Mouse (Mus musculus) limb, embryonic 15.5 days (tissue): ENCODE measurements around the gene Laptm5. TPM values are rescaled to one million over a fixed set of nuclear protein-coding genes. Genes with fewer than 3 reads are reported as not detected.

ENCODE experiments used
- ATAC-seq: fragments of 200-750 bp; cut with Nextera tagmentation; 2 replicates; pipeline ENCODE4 v1.8.0; 2017; ENCODE audit warnings: low read depth, moderate TSS enrichment; ENCODE audit not compliant: insufficient number of reproducible peaks, low FRiP score, low TSS enrichment
- H3K27ac ChIP-seq: fragments of 300-500 bp; sonication (generic); 2 replicates; pipeline ENCODE4 v1.5.1; 2015; ENCODE audit warnings: moderate library complexity, mild to moderate bottlenecking, inconsistent platforms
- H3K27me3 ChIP-seq: fragments of 300-500 bp; sonication (generic); 2 replicates; pipeline ENCODE4 v1.6.1; 2015; ENCODE audit warnings: inconsistent platforms
- H3K36me3 ChIP-seq: fragments of 300-500 bp; sonication (generic); 2 replicates; pipeline ENCODE4 v1.6.1; 2015; ENCODE audit warnings: inconsistent platforms
- H3K4me1 ChIP-seq: fragments of 300-500 bp; sonication (generic); 2 replicates; pipeline ENCODE4 v1.6.1; 2015; ENCODE audit warnings: inconsistent platforms
- H3K4me2 ChIP-seq: fragments of 300-500 bp; sonication (generic); 2 replicates; pipeline ENCODE4 v1.6.1; 2015; ENCODE audit warnings: mild to moderate bottlenecking, inconsistent platforms
- H3K4me3 ChIP-seq: fragments of 300-500 bp; sonication (generic); 2 replicates; pipeline ENCODE4 v1.5.1; 2015; ENCODE audit warnings: mild to moderate bottlenecking, inconsistent platforms
- H3K9ac ChIP-seq: fragments of 300-500 bp; sonication (generic); 2 replicates; pipeline ENCODE4 v1.6.1; 2015; ENCODE audit warnings: inconsistent platforms
- H3K9me3 ChIP-seq: fragments of 300-500 bp; sonication (generic); 2 replicates; pipeline ENCODE4 v1.6.1; 2016; ENCODE audit warnings: inconsistent platforms
- WGBS: fragments of 180-500 bp; shearing (Covaris S2); methylation state at CpG from one replicate; pipeline ENCODE4 v1.1.7; 2015; 5-methylcytosine and 5-hydroxymethylcytosine counted together
- polyA plus RNA-seq: library from polyadenylated mRNA; unstranded; fragments of >200 nt; fragmentation: Nextera tagmentation; extraction: Ambion mirVana; gene quantifications from 2 replicates; pipeline ENCODE4 v1.2.1, GENCODE M21; 2015

Laptm5 gene
- polyA plus RNA-seq, 1 experiment from 2014 or later = 59.7 TPM

GRCm38 (mm10) chr4:130914527-130914926 is 1.6 kb downstream of the Laptm5 start:
- Histone ChIP-seq H3K4me1 (peaks cover 17% of the 10 kb centered on the region; the same call in 1 of the 2 replicates), H3K9ac (no peak overlapping the region), H3K27me3 (no peaks in the 10 kb centered on the region), H3K4me3 (no peak overlapping the region), H3K36me3 (no peaks in the 10 kb centered on the region), H3K4me2 (no peak overlapping the region), H3K27ac (no peak overlapping the region), H3K9me3 (no peaks in the 10 kb centered on the region)
- 77% methylated on average over 7 of the region's 7 CpGs for WGBS
- ATAC-seq = no peak

GRCm38 (mm10) chr4:130915006-130915667 is 2.2 kb downstream of the Laptm5 start:
- H3K4me3 ChIP-seq = no peak overlapping the region
- H3K4me2 ChIP-seq = no peak overlapping the region
- H3K4me1 ChIP-seq = peaks cover 17% of the 10 kb centered on the region; the same call in 1 of the 2 replicates
- WGBS = 64% methylated on average over 12 of the region's 12 CpGs
- no peak overlapping the region for H3K27ac ChIP-seq
- H3K27me3 ChIP-seq = no peaks in the 10 kb centered on the region
- no peak overlapping the region for H3K9ac ChIP-seq
- no peaks in the 10 kb centered on the region for H3K36me3 ChIP-seq
- no peak for ATAC-seq
- no peaks in the 10 kb centered on the region for H3K9me3 ChIP-seq

GRCm38 (mm10) chr4:130915668-130916035 is 2.7 kb downstream of the Laptm5 start:
- Histone ChIP-seq H3K4me3 (no peak overlapping the region), H3K9me3 (no peaks in the 10 kb centered on the region), H3K9ac (no peak overlapping the region), H3K27ac (no peak overlapping the region), H3K27me3 (no peaks in the 10 kb centered on the region), H3K4me2 (no peak overlapping the region), H3K36me3 (no peaks in the 10 kb centered on the region), H3K4me1 (peaks cover 17% of the 10 kb centered on the region; the same call in 1 of the 2 replicates)
- 38% methylated on average over 7 of the region's 7 CpGs for WGBS
- no peak for ATAC-seq

- Histone ChIP-seq H3K4me2 (no peak overlapping the region), H3K4me3 (no peak overlapping the region), H3K9me3 (no peaks in the 10 kb centered on the region), H3K4me1 (peaks cover 24% of the 10 kb centered on the region), H3K36me3 (no peaks in the 10 kb centered on the region), H3K27me3 (no peaks in the 10 kb centered on the region), H3K9ac (no peak overlapping the region), H3K27ac (no peak overlapping the region)
- no peak for ATAC-seq
- WGBS = 82% methylated on average over 7 of the region's 7 CpGs
Measured at GRCm38 (mm10) chr4:130916639-130917038, 3.7 kb downstream of the Laptm5 start.

GRCm38 (mm10) chr4:130917564-130917963 is 4.6 kb downstream of the Laptm5 start:
- Histone ChIP-seq H3K9ac (no peak overlapping the region), H3K27me3 (no peaks in the 10 kb centered on the region), H3K4me2 (no peak overlapping the region), H3K36me3 (no peaks in the 10 kb centered on the region), H3K27ac (no peak overlapping the region), H3K9me3 (no peaks in the 10 kb centered on the region), H3K4me1 (peaks cover 24% of the 10 kb centered on the region), H3K4me3 (no peak overlapping the region)
- ATAC-seq = no peak
- WGBS = 70% methylated on average over 4 of the region's 4 CpGs

- Histone ChIP-seq H3K9me3 (no peaks in the 10 kb centered on the region), H3K27me3 (no peaks in the 10 kb centered on the region), H3K4me2 (no peak overlapping the region), H3K36me3 (no peaks in the 10 kb centered on the region), H3K4me1 (peaks cover 20% of the 10 kb centered on the region), H3K4me3 (no peak overlapping the region), H3K27ac (no peak overlapping the region), H3K9ac (no peak overlapping the region)
- 69% methylated on average over 10 of the region's 10 CpGs for WGBS
- ATAC-seq = no peak
Measured at GRCm38 (mm10) chr4:130918805-130919749, 6.2 kb downstream of the Laptm5 start.

- ATAC-seq = no peak
- Histone ChIP-seq H3K9me3 (no peaks in the 10 kb centered on the region), H3K4me2 (no peak overlapping the region), H3K27ac (no peak overlapping the region), H3K9ac (no peak overlapping the region), H3K4me3 (no peak overlapping the region), H3K36me3 (no peaks in the 10 kb centered on the region), H3K27me3 (no peaks in the 10 kb centered on the region), H3K4me1 (peaks cover 19% of the 10 kb centered on the region)
- 66% methylated on average over 9 of the region's 9 CpGs for WGBS
Measured at GRCm38 (mm10) chr4:130919750-130920356, 6.9 kb downstream of the Laptm5 start.

- Histone ChIP-seq H3K4me3 (no peak overlapping the region), H3K9ac (no peak overlapping the region), H3K27me3 (no peaks in the 10 kb centered on the region), H3K4me1 (peaks cover 13% of the 10 kb centered on the region), H3K36me3 (no peaks in the 10 kb centered on the region), H3K4me2 (no peak overlapping the region), H3K27ac (no peak overlapping the region), H3K9me3 (no peaks in the 10 kb centered on the region)
- no peak for ATAC-seq
- WGBS = 41% methylated on average over 12 of the region's 12 CpGs
Measured at GRCm38 (mm10) chr4:130920951-130921693, 8.2 kb downstream of the Laptm5 start.

- WGBS = 74% methylated on average over 10 of the region's 10 CpGs
Measured at GRCm38 (mm10) chr4:130921986-130922385, 9.1 kb downstream of the Laptm5 start.

GRCm38 (mm10) chr4:130926274-130926673 is 13.3 kb downstream of the Laptm5 start:
- Histone ChIP-seq H3K36me3 (no peaks in the 10 kb centered on the region), H3K9ac (no peak overlapping the region), H3K27ac (no peak overlapping the region), H3K4me2 (no peak overlapping the region), H3K9me3 (no peaks in the 10 kb centered on the region), H3K4me1 (peaks cover 6% of the 10 kb centered on the region), H3K4me3 (no peak overlapping the region), H3K27me3 (no peaks in the 10 kb centered on the region)
- WGBS = 57% methylated on average over 6 of the region's 6 CpGs
- ATAC-seq = no peak

More at GRCm38 (mm10) chr4:130921986-130922385, 9.1 kb downstream of the Laptm5 start:
- Histone ChIP-seq H3K9ac (no peak overlapping the region), H3K27ac (no peak overlapping the region), H3K4me3 (no peak overlapping the region), H3K4me2 (no peak overlapping the region), H3K9me3 (no peaks in the 10 kb centered on the region), H3K36me3 (no peaks in the 10 kb centered on the region), H3K4me1 (peaks cover 16% of the 10 kb centered on the region), H3K27me3 (no peaks in the 10 kb centered on the region)
- ATAC-seq = no peak

- H3K27ac ChIP-seq = no peak overlapping the region
- no peaks in the 10 kb centered on the region for H3K27me3 ChIP-seq
- no peak for ATAC-seq
- H3K36me3 ChIP-seq = no peaks in the 10 kb centered on the region
- H3K4me3 ChIP-seq = no peak overlapping the region
- H3K9me3 ChIP-seq = no peaks in the 10 kb centered on the region
- WGBS = 82% methylated on average over 12 of the region's 12 CpGs
- no peak overlapping the region for H3K4me2 ChIP-seq
- no peak overlapping the region for H3K9ac ChIP-seq
- H3K4me1 ChIP-seq = 0 out of 2 replicates have a peak, but pooled peaks cover 3% of the 10 kb centered on the region
Measured at GRCm38 (mm10) chr4:130927821-130928220, 14.9 kb downstream of the Laptm5 start.
